Mouse (Mus musculus): Measurements from ENCODE around the gene Kcnk3.

GRCm38 (mm10) chr5:30568479-30568878 is 19.5 kb upstream of the Kcnk3 start:
- TF ChIP-seq CTCF (IDR thresholded peaks at IDR 0.05; ENCODE audit: low read depth) = no peak
- TF ChIP-seq EP300 (optimal IDR thresholded peaks at IDR 0.05) = no peak

Measured in stomach, postnatal 0 days (tissue).